Mouse (Mus musculus): ENCODE measurements around the gene Fam102a. TPM values are rescaled to one million over a fixed set of nuclear protein-coding genes. Genes with fewer than 3 reads are reported as not detected.

The Fam102a gene
- polyA plus RNA-seq, 1 experiment from 2014 or later: 15.5 TPM

DNA sequence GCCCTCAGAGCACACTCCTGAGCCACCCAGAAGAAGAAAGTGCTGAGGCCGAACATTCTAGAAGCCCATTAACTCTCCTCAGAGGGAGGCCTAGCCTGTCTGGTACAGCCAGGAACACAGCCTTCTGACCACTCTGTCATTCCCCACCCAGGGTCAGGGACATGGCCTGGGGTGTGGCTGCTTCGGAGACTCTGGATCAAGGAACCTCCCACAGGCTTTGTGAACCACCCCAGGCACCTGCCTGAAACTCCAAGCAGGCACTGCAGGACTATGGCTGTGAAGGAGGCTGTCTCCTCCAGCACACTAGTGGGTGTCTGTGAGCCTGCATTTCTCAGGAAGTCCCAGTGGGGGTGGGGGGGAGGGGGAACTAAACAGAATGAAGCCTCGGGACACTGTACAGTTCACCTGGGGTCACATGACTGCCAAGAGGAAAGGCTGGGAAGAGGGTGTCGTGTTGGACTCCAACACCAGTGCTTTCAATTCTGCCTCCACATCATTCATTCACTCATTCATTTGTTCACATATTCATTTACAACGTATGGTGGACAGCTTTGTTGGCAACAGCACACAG is 33.3 kb upstream of the Fam102a start:
- Histone ChIP-seq H3K4me3 (no peak overlapping the region), H3K27me3 (no peaks in the 10 kb centered on the region), H3K36me3 (no peaks in the 10 kb centered on the region), H3K9me3 (replicated peaks) (peaks cover 3% of the 10 kb centered on the region; the same call in 1 of the 2 replicates), H3K4me2 (replicated peaks) (no peak overlapping the region), H3K9ac (no peak overlapping the region), H3K4me1 (no peaks in the 10 kb centered on the region), H3K27ac (no peak overlapping the region)
- 64% methylated on average over 5 of the region's 5 CpGs for WGBS
- no peak for ATAC-seq (ENCODE audit: low FRiP score)

DNA sequence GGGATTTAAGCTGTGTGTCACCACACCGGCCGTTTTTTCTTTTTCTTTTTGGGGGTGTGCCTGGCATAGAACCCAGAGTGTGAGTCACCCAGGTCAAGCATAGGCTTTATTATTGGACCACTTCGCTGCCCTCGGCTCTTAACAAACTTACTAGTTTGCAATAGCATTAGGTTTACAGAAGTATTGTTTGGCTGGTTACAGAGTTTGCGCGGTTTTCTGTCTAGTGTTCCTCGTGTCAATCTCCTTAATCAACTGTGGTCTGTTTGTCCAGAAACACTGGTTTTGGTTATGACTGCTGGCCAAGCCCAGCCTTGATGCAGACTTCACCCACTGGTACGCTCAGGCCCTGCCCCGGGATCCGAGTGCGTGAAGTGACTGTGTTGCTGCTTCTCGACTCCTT is 32.3 kb upstream of the Fam102a start:
- WGBS: 90% methylated on average over 12 of the region's 12 CpGs
- no peak overlapping the region for H3K4me2 ChIP-seq (replicated peaks)
- H3K27ac ChIP-seq: no peak overlapping the region
- H3K4me1 ChIP-seq: peaks cover 3% of the 10 kb centered on the region; the same call in 1 of the 2 replicates
- H3K4me3 ChIP-seq: no peak overlapping the region
- peaks cover 3% of the 10 kb centered on the region; the same call in 1 of the 2 replicates for H3K9me3 ChIP-seq (replicated peaks)
- H3K36me3 ChIP-seq: no peaks in the 10 kb centered on the region
- H3K9ac ChIP-seq: no peak overlapping the region
- H3K27me3 ChIP-seq: no peaks in the 10 kb centered on the region
- no peak for ATAC-seq (ENCODE audit: low FRiP score)

DNA sequence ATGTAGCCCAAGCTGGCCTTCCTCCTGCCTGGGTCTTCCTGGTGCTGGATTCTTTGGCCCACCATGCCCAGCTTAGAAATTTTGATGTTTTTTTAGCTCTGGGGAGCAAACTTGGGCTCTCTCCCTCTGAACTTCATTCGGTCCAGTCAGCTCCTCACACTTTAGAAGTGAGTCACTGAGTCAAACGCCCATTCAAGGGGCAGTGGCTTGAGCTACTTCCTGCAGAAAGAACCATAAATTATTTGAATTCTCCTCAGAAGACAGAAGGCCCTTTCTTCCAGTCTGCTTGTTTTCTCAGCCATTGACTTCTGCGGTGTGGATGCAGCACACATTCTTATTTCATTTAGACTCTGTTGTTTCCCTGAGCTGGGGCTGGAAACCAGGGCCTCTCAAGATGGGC is 31.5 kb upstream of the Fam102a start:
- no peak overlapping the region for H3K4me2 ChIP-seq (replicated peaks)
- H3K4me1 ChIP-seq: peaks cover 3% of the 10 kb centered on the region; the same call in 1 of the 2 replicates
- H3K36me3 ChIP-seq: no peaks in the 10 kb centered on the region
- no peak for ATAC-seq (ENCODE audit: low FRiP score)
- no peak overlapping the region for H3K4me3 ChIP-seq
- no peaks in the 10 kb centered on the region for H3K27me3 ChIP-seq
- no peak overlapping the region for H3K9ac ChIP-seq
- 55% methylated on average over 3 of the region's 3 CpGs for WGBS
- peaks cover 3% of the 10 kb centered on the region; the same call in 1 of the 2 replicates for H3K9me3 ChIP-seq (replicated peaks)
- H3K27ac ChIP-seq: no peak overlapping the region

DNA sequence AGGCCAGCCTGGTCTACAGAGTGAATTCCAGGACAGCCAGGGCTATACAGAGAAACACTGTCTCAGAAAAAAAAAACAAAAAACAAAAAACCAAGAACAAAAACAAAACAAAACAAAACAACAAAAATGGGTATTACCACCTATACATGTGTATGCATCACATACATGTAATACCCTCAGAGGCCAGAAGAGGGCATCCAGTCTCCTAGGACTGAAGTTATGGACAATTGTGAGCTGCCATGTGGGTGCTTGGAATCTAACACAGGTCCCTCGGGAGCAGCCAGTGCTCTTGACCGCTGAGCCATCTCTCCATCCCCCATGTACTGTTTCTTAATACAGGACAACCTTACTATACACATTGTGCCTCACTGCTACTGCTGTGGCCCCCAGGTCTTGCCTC is 29.6 kb upstream of the Fam102a start:
- ATAC-seq (ENCODE audit: low FRiP score): no peak

DNA sequence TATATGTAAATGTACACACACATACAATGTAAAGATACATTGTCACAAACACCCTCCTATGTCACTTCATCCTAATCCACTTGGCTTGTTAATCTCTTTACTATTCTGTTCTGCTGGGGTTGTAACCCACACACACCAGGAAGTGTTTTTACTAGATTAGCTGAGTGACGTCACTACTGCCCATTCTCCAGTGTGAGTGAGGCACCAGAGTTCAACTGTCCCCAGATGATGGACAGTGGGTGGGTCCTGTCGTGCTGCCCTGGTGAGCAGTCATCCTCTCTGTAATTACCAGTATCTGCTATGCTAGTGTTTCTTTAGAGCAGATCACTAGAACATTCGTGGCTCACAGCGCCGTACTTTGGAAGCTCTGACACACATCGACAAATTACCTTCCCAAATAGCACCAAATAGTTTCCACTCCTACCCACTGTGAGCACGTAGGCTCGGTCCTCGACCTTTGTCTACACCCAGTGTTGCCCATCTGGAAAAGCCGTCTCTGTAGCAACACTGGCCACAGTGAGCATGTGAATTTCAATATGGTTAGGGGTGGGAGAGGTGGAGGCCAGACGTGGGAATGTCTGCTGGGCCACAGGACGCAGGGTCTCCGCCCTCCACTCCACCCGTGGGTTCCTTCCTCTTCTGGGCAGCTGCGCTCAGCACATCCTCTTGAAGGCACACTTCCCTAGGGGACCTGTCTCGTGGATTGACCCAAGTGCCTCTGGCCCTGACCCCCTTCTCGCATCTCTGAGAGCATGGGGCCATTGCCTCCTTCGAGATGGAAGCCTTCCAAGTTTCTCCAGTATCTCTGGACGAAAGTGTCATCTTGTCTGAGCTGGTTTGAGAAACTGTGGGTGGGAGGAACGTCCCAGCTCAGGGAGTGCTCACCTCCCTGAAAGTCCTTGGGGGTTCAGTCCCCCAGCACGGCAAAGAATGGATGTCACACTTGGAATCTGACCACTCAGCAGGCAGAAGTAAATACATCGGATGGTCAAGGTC is 28.2 kb upstream of the Fam102a start:
- Histone ChIP-seq H3K4me2 (replicated peaks) (no peak overlapping the region), H3K9ac (no peak overlapping the region), H3K9me3 (replicated peaks) (peaks cover 3% of the 10 kb centered on the region; the same call in 1 of the 2 replicates), H3K4me3 (no peak overlapping the region), H3K36me3 (no peaks in the 10 kb centered on the region), H3K27ac (no peak overlapping the region), H3K27me3 (no peaks in the 10 kb centered on the region), H3K4me1 (peaks cover 9% of the 10 kb centered on the region; the same call in 1 of the 2 replicates)
- ATAC-seq (ENCODE audit: low FRiP score): no peak
- WGBS: 67% methylated on average over 22 of the region's 22 CpGs

More for the DNA sequence above, 29.6 kb upstream of the Fam102a start:
- Histone ChIP-seq H3K27ac (no peak overlapping the region), H3K4me3 (no peak overlapping the region), H3K4me1 (peaks cover 9% of the 10 kb centered on the region; the same call in 1 of the 2 replicates), H3K9ac (no peak overlapping the region), H3K4me2 (replicated peaks) (no peak overlapping the region), H3K36me3 (no peaks in the 10 kb centered on the region), H3K27me3 (no peaks in the 10 kb centered on the region), H3K9me3 (replicated peaks) (peaks cover 3% of the 10 kb centered on the region; the same call in 1 of the 2 replicates)
- 95% methylated on average over 2 of the region's 2 CpGs for WGBS

DNA sequence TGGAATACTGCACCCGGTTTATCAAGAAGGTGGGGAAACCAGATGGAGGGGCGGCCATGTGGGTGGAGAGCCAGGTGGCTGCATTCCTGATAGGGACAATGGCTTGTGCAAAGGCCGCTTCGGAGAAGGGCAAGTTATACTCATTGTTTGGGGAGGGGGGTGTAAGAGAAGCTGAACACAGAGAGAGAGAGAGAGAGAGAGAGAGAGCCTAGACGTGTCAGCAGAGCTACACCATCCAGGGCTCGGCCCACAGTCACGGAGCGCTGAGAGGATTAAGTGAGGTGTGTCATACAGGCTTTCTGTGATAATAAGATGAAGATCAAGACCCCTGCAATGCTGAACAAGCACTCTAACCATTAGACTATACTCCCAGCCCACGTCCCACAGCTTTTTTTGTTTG is 27.2 kb upstream of the Fam102a start:
- Histone ChIP-seq H3K9ac (no peak overlapping the region), H3K4me2 (replicated peaks) (no peak overlapping the region), H3K4me3 (no peak overlapping the region), H3K27ac (no peak overlapping the region), H3K4me1 (peaks cover 9% of the 10 kb centered on the region; the same call in 1 of the 2 replicates), H3K36me3 (no peaks in the 10 kb centered on the region), H3K27me3 (no peaks in the 10 kb centered on the region), H3K9me3 (replicated peaks) (peaks cover 3% of the 10 kb centered on the region; the same call in 1 of the 2 replicates)
- WGBS: 82% methylated on average over 9 of the region's 9 CpGs
- ATAC-seq (ENCODE audit: low FRiP score): no peak

DNA sequence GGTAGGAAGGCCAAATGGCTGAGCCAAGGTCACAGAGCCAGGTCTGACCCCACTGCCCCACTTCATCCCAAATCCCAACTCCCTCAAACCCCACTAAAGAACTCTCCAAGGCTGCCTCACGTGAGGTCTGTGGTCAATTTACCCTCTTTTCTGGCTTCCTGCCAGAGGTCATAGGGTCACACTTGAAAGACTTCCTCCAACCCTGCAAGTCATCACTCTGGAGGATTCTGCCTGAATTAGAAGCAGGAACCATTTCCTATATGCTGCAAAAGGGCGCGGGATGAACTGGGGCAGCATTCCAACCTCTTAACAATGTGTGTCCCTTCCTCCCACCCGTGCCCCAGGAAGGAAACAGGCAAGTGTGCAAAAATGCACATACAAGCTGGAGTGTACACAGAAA is 25.8 kb upstream of the Fam102a start:
- Histone ChIP-seq H3K9me3 (replicated peaks) (peaks cover 3% of the 10 kb centered on the region; the same call in 1 of the 2 replicates), H3K9ac (no peak overlapping the region), H3K4me3 (no peak overlapping the region), H3K27ac (no peak overlapping the region; the same call in 1 of the 2 replicates), H3K36me3 (no peaks in the 10 kb centered on the region), H3K27me3 (no peaks in the 10 kb centered on the region), H3K4me2 (replicated peaks) (no peak overlapping the region), H3K4me1 (peaks cover 9% of the 10 kb centered on the region; the same call in 1 of the 2 replicates)
- no peak for ATAC-seq (ENCODE audit: low FRiP score)
- WGBS: 44% methylated on average over 4 of the region's 4 CpGs

DNA sequence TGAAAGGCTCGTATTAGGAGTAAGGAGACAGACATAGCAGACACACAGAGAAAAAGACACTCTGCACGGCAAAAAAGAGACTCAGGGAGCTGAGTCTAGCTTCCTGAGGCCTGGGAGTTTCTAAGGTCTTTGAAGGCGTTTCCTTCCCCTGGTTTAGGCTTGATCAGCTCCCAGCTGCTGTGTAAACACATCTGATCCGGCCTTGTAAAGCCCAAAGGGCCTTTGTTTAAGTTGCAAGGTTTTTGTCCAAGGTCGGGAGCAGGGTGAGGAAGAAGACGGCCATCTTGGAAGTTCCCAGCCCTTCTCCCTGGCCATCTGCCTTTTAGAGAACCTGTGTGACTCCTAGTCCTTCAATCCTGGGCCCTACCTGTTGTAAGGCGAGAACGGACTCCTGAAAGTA is 25.2 kb upstream of the Fam102a start:
- no peak overlapping the region for H3K4me3 ChIP-seq
- ATAC-seq (ENCODE audit: low FRiP score): no peak
- no peaks in the 10 kb centered on the region for H3K27me3 ChIP-seq
- peaks cover 9% of the 10 kb centered on the region; the same call in 1 of the 2 replicates for H3K4me1 ChIP-seq
- peaks cover 3% of the 10 kb centered on the region; the same call in 1 of the 2 replicates for H3K9me3 ChIP-seq (replicated peaks)
- 56% methylated on average over 8 of the region's 8 CpGs for WGBS
- peak overlapping the region; percentile 24; the same call in 1 of the 2 replicates for H3K27ac ChIP-seq
- no peak overlapping the region for H3K9ac ChIP-seq
- H3K36me3 ChIP-seq: no peaks in the 10 kb centered on the region
- no peak overlapping the region for H3K4me2 ChIP-seq (replicated peaks)

DNA sequence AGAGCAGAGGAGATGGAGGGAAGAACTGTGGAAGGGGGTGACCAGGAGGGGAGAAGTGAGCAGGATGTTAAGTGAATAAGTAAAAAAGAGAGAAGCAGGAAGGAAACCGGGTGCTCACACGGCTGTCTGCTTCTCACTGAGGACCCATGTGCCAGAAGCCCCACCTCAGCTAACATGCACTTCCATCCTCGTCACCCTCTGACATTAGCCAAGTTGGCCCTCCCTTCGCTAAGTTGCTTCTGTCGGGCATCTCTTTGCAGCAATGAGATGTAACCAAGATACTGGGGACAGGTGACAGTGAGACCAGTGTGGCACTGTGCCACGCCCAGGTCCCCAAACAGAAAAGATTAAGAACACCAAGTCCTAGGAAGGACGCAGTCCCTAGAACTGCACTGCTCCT is 22.5 kb upstream of the Fam102a start:
- no peak for ATAC-seq (ENCODE audit: low FRiP score)
- no peaks in the 10 kb centered on the region for H3K36me3 ChIP-seq
- WGBS: 81% methylated on average over 7 of the region's 7 CpGs
- H3K27ac ChIP-seq: no peak overlapping the region
- H3K9ac ChIP-seq: no peak overlapping the region
- no peaks in the 10 kb centered on the region for H3K27me3 ChIP-seq
- H3K9me3 ChIP-seq (replicated peaks): no peaks in the 10 kb centered on the region
- 0 out of 2 replicates have a peak, but pooled peaks cover 5% of the 10 kb centered on the region for H3K4me1 ChIP-seq
- H3K4me2 ChIP-seq (replicated peaks): no peak overlapping the region
- no peak overlapping the region for H3K4me3 ChIP-seq

DNA sequence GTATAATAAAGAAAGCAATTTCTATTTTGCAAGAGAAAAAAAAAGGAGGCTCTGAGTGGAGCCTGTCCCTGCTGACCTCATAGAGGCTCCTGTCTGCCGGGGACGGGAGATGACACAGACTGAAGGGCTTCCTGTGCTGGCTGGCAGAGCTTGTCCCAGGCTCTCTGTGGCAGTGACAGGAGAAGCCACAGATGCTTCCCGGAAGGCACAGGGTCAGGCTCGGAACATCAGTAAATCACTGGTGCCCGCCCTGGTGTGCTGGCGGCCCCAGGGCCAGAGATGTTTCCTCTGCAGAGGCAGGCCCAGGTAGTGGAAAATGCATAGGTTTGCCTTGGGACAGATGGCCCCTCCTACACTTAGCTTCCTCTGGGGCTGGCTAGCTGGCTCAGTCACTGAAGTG is 20.8 kb upstream of the Fam102a start:
- H3K4me2 ChIP-seq (replicated peaks): no peak overlapping the region
- no peak for ATAC-seq (ENCODE audit: low FRiP score)

DNA sequence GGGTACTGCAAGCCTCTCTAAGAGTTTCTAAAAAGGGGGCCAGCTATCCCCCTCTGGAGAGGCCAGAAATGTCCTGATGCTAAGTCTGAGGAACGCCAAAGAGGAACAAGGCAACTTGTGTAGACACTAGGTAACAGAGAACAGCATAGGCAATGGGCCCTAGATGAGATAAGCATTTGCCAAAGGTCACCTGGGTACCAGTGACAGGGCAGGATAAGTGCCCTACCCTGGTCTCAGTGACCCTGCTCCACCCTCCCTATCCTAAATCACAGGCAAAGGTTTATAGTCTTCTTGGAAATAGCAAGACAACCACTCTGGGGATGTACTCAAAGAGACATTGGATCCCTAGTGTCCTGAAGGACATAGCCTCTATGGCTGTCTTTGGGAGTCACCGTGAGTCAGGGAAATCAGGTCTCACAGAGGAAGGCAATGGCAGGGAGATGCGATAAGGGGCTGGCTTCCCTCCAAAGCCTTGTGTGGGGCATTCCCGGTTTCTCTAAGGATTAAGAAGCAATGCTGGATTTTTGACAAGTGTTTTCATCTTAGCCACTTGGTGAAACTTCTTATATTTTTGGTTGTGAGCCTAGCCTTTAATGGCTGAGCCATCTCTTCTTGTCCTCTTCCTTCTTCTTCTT is 17.8 kb upstream of the Fam102a start:
- Histone ChIP-seq H3K4me1 (no peaks in the 10 kb centered on the region), H3K27ac (no peak overlapping the region), H3K27me3 (no peaks in the 10 kb centered on the region), H3K36me3 (no peaks in the 10 kb centered on the region), H3K9me3 (replicated peaks) (no peaks in the 10 kb centered on the region), H3K9ac (no peak overlapping the region), H3K4me3 (no peak overlapping the region), H3K4me2 (replicated peaks) (no peak overlapping the region)
- WGBS: 88% methylated on average over 4 of the region's 4 CpGs
- no peak for ATAC-seq (ENCODE audit: low FRiP score)

More for the DNA sequence above, 20.8 kb upstream of the Fam102a start:
- WGBS: 58% methylated on average over 6 of the region's 6 CpGs
- Histone ChIP-seq H3K4me3 (no peak overlapping the region), H3K9ac (no peak overlapping the region), H3K36me3 (no peaks in the 10 kb centered on the region), H3K4me1 (0 out of 2 replicates have a peak, but pooled peaks cover 3% of the 10 kb centered on the region), H3K27me3 (no peaks in the 10 kb centered on the region), H3K27ac (no peak overlapping the region), H3K9me3 (replicated peaks) (no peaks in the 10 kb centered on the region)

Measured in hindbrain, embryonic 12.5 days (tissue).